Mouse (Mus musculus) thymus, postnatal 4 days (tissue): ENCODE measurements around the gene Gstm2.
"Not testable (repeated sequence)": the region's sequence is repeated elsewhere in the genome, so short reads cannot be mapped to it uniquely, and the experiment has no call there.

Experiments
- DNase-seq: peaks from one replicate; pipeline ENCODE4 v3.0.0; 2021

The Gstm2 gene

DNA sequence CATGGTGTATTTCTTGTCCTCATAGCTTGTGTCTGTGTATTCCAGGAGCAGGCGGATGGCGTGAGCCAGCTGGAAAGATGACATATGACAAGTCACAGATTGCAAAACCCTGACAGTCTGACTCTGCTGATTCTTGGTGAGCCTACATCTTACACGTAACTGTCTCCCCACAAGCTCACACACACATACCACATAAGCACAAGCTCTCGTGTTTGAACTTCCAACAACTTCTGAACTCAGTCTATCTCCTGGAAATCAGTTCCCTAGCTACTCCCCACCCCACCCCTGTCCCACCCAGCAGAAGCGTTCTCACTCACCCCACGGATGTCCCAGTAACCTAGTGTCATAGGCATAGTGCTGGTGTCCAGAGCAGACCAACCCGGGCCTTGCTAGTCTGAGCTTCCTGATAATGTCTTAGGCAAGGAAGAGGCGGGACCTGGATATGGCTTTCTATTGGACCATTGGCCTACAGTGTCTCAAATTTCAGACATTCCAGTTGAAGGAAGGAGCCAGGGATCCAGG, at the start of gene Gstm2:
Gene Gstm2 (minus strand): TSS at position 413 of the 522 bp plus-strand sequence.
- no peak for DNase-seq

DNA sequence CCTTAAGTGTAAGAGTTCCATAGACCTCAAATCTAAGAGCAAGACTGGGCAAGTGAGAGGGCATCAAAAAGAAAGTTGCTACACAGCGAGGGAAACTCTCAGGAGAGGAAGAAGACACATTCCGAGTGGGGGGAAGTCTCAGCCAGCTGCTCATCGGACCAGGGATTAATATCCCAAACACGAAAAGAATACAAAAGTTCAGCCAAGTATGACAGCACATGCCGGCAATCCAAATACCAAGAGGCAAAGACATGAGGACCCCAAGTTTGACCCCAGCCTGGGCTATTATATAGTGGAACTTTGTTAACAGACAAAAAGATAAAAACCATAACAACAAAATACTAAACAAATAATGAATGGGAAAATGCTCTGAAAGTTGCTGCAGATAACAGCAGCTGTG, 46.9 kb upstream of the Gstm2 start:
- DNase-seq, result no peak

DNA sequence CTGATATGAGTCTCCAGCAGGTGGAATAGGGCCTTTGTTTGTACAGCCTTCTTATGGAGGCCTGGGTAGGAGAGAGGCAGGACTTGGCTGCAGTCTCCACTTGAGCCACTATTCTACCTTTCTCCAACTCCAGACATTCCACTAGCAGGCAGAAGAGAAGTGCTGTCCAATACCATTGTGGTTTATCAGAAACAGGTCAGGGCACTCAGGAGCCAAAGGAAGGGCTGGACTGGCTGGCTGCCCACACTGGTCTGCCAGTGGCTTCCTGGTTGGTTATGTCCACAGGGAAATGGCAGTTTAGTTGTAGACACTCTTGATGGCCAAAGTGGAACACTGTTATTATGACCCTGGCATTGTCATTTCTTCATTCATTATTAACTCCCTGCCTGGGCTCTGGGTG, 45.9 kb upstream of the Gstm2 start:
- no peak for DNase-seq

DNA sequence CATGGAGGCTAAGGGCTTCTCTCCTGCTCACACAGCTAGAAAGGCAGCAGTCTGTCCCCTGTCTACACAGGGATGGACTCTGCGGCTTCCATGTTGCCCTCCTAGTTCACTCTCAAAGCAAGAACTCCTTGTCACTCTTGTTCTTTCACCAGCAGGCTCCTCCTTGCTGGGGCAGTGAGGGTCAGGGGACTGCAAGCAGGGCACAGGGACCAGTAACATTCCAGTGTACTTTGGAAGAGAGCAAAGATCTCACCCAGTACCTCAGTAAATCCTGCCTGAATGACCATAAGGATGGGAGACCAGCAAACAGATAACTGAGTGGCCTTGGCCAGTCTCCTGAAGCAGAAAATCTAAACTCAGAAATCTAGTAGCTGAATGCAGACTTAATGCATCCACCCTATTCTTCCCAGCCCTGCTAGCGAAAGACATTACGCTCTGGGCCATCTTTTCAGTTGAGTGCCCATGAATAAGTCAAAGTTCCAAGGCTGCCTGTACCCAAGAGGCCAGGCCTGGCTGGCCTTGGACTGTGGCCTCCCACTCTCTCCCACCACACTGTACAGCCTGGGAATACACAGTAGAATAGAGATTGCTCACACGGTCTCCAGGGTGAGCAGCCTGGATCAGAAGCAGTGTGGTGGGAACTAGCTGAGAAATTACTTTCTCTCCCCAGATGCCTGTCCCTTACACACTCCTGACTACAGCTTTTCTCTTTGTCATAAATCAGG, 42.5 kb upstream of the Gstm2 start:
- no peak for DNase-seq

DNA sequence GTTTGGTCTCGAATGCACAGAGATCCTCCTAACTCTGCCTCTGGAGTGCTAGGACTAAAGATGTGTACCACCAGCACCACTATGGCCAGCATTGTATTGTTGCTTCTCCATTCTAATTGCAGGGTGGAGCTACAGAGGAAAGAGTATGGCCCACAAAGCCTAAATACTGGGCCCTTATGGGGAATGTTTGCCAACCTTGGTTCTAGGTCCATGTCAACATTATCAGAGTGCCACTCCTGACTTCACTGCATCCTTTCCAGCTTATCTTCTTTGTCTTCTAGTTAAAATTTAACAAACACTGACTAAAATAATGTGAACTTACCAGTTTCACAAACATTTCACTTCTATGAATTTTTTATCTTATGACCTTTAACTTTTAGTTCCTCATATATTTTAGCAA, 40.3 kb upstream of the Gstm2 start:
- no peak for DNase-seq

DNA sequence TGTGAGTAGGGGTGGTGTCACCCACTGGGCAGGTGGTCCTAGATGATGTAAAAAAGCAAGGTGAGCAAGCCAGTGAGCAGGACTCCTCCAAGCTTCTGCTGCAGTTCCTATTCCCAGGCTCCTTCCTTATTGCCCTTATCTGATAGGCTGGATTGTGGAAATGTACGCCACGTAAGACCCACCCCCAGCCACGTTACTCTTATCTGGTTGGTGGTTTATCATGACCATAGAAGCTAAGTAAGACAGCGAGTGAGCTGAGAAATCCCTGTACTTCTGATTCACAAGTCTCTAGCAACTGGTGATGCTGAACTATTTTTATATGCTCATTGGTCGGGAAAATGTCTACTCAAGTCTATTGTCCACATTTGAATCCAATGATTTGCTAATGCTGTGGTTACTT, 39.8 kb upstream of the Gstm2 start:
- no peak for DNase-seq

DNA sequence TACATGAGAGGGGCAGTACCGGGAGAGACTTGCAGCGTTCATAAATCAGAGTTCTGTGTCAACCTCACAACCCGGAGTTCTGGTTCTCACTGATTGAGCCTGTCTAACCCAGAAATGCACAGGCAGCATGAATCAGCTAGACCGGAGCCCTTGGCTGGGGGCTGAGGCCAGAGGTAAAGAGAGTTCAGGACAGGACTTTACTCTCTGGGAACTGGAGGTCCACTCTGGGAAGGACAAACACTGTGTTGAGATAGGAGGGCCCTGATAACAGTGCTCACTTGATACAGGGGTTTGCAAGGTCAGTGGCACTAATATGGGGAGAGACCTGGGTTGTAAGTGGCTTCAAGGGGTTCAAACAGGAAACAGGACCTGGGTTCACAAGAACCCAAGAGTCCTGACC, 39.1 kb upstream of the Gstm2 start:
- DNase-seq, result no peak

DNA sequence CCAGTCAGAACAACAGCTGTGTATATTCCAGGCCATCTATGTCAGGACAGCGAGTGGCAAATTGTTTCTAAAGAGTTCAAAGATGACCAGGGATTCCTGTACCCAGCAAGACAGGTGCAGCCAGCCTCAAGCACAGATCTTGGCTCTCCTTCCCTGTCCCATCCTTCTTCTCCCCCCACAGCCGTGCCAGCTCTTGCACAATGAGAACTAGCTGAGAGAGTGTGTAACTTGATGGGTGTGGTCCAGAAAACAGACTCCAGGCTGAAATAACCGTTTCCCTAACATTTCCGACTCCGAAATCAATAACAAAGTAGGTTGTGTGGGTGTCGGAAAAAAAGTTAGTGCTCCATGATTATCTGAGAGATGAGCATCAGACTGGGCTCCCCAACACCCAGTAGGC, 36.4 kb upstream of the Gstm2 start:
- DNase-seq, result no peak

DNA sequence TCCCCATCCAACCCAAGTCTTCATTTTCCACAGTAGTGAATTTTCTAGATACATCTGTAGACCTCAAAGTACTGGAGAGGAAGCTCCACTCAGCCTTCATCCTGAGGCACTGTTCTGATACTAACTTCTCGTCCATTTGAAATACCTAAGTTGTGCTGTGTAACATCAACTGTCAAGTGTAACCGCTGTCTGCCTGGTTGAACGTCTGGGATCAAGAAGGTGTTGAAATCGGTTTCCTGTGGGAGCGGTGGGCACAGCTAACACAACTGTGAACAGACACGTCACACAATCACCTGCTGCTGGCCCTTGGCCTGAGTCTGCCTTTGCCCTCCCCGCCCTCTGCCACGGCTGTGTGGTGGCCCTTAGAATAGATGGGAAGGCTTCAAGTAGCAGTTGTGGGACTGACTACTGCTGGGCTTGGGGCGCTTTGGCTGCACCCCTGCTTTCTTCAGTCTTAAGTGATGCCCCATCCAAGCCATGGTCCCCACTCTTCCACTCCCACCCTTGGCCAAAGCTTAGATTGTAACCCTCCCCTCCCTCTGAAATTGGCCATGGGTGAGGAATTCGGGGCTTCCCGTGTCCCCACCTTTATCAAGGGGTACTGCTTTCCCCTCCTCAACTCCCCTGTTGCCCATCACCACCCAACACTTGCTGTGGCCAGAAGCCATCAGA, 34.2 kb upstream of the Gstm2 start:
- DNase-seq, result not testable (repeated sequence)

DNA sequence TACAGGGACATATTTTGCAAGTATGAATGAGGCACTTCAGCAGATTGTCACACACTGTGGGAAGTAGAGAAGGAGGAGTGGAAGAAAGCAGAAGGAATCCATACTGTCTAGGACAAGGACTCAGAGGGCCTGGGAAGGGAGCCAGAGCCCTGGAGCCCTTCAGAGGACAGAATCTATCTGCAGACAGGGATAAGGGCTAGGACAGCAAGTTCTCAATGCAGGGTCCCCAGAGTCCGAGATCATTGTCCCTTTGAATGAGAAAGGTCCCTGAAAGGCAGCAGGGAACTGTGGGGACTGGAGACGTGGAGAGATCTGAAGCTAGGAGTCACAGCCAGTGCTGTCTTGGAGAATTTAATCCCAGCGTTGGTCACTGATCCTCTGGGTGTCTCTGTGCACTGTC, 33.0 kb upstream of the Gstm2 start:
- not testable (repeated sequence) for DNase-seq

DNA sequence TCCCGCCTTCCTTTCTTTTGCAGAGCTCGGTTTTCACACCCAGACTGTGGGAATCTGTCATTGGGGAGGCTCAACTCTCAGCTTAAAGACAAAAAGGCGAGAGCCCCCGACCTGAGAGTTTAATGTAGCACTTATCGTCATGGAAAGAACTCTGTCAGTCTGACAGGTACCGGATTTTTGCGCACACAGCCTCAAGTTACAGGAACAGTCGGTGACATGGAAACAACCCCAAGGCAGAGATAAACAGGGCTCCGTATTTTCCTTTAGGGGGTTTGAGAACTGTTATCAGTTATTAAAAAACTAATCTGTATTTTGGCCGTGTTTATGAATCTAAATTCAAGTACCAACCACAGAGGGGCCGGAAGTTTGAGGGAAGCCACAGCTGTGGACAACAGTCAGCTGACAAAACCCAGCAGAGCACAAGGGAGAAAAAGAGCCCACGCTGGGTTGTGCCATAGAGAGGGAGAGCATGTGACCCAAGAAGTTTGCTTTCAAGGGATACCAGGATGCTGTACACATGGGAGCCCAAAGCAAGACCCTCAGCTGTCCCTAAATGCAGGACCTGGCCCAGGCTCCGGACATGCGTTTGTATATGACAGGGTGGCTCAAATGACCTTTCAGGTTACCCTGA, 32.1 kb upstream of the Gstm2 start:
- DNase-seq, result peak; percentile 23

DNA sequence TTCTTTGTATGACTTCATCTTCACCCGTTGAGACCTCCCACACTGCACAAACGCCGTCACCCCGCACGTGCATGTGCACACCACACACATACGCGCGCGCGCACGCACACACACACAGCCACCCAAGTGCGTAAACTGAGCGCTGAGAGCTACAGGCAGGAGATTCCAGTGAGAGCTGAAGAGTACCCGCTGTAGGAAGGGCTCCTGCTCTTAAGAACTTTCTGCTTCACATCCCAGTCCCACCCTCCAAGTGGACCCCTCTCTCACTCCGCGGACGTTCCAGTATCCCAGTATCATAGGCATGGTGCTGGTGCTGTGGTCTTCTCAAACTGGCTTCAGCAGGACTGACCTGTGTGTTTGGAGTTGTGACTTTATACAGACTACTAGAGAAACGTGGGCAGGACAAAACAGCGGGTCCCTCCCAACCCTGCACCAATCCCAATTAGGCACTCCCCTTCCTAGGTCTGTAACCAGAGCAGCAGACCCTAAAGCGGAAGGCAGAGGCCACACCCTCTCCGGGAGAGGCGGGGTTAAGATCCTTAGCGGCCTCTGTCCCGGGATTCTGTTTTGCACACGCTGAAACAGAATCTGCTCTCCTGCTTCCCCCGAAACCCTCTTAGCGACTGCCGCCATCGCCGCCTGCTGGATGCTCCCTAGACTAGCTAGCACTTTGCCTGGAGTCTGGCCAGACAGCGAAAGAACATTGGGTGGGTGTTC, 31.4 kb upstream of the Gstm2 start, which contains the start of gene Gstm1:
Gene Gstm1 (minus strand): TSS at position 501 of the 717 bp plus-strand sequence.
- peak; percentile 87 for DNase-seq

DNA sequence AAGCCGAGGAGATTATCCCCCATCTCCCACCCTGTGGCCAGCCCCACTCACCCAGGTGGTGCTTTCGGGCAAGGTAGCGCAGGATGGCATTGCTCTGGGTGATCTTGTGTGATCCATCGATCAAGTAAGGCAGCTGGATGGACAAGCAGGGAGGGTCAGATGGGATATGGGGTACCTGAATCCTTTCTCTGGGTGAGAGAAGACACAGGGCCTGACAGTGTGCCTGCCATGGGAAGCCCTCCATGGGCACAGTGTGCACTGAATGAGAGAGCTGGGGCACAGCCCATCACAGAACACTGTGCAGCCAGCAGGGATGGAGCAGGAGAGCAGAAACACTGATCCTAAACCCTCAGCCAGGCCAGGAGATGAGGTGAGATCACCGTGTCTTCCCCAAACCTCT, 30.2 kb upstream of the Gstm2 start:
- not testable (repeated sequence) for DNase-seq

DNA sequence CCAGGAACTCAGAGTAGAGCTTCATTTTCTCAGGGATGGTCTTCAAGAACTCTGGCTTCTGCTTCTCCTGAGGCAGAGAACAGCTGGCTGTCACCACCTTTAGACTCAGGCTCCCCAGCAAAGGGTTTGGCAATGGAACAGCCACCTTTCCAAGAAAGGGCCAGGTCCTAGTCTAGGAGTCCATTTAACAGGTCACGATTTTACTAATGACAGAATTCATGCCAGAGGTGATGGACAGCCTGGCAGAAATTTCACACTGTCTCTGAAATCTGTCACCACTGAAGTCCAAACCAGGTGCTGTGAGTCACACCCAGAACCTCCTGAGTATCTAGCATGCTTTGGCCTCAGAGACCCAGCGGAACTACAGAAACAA, 28.7 kb upstream of the Gstm2 start:
- DNase-seq, result no peak

DNA sequence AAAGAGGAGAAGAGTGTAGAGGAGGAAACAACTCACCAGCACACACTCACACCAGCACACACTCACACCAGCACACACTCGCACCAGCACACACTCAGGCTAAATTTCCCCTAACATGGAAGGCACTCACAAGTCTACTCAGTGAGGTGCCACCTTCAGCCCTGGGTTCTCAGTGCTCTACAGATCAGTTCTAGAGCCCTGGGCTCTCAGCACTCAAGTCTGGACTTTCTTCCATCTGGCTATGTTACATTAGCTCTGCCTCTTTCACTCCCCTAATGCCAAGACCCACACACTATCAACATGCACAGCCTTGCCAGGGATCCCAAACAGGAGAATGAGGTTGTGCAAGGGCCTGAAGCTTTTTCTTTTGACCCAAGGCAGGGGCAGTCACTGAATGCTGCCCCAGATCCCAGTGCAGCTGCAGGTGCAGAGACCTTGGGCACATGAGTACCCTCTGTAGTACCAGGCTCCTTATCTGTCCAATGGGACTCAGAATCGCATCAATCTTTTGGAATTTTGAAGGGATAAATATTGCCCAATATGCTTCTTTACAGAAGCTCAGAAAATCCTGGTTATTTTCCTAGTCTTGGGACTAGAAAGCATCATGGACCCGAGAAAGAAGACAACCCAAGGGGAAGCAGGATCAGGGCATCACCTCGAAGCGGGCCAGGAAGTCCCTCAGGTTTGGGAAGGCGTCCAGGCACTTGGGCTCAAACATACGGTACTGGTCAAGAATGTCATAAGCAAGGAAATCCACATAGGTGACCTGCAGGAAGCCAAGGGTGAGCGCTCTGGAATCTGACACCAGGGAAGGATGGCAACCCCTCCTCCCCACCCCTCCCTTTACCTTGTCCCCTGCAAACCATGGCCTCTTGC, 28.1 kb upstream of the Gstm2 start:
- no peak for DNase-seq

DNA sequence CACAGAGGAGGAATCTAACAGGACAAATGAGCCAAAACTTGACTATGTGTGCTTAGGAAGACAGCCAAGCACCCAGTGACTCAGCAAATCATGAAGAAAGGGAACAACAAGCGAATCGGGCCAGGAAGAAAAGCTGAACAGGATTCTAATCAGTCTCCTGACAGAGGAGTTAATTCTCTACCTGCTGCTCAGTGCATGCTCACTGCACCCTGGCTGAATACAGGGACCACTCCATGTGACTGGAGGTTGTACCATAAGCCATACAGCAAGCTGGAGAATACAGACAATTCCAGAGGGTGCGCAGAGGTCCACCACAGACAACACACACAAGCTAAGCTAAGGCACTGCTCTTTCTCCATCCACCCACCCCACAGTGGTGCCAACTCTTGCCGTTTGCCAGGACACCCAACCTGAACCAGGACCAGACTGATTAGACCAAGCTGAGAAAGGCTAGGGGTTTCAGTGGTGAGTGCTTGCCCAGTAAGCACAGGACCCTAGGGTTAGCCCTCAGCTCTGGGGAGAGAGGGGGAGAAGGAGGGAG, 27.1 kb upstream of the Gstm2 start:
- DNase-seq, result no peak

DNA sequence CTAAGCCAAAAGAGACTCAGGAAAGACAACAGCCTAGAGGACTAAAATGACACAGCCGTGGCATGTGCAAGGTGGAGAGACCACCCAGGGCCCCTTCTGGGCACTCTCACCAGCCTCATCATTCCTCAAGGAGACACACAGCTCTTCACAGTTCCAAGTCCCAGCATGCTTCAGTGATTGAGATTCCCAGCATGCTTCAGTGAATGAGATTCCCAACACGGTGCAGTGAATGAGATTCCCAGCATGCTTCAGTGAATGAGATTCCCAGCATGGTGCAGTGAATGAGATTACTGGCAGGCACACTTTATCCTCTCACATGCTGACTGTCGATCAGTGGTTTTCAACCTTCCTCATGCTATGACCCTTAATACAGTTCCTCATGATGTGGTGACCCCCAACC, 25.3 kb upstream of the Gstm2 start:
- no peak for DNase-seq

DNA sequence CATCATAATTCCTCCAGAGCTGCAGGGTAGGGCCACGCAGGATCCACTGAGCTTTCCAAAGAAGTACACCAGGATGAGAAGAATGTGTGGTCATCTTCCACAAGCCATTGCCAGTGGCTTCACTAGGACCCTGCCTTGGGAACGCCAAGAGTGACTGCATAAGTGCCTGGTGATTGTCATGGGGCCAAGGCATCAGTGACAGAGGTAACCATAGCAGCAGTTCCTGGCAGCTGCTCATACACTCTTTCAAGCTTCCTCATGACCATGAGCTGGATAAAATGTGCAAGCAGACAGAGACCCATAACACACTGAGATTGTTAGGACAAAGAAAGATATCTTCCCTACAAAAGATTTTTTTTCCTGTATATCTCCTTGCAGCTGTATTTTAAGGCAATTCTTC, 24.0 kb upstream of the Gstm2 start:
- no peak for DNase-seq

DNA sequence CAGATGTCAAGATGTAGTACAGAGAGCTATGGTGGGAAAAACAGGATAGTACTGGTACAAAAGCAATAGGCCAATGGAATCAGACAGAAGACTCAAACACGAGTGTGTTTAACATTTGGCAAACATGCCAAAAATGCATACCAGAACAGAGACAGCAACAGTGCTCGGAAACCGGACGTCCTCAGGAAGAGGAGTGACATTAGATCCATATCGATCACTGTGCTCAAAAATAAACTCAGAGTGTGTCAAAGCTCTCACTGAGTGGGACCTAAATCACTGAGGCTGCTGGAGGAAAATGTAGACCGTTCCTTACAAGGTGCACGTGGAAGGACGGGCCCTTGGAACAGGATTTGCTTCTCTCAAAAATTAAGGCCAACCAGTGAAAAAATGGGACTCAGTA, 15.8 kb upstream of the Gstm2 start:
- no peak for DNase-seq

DNA sequence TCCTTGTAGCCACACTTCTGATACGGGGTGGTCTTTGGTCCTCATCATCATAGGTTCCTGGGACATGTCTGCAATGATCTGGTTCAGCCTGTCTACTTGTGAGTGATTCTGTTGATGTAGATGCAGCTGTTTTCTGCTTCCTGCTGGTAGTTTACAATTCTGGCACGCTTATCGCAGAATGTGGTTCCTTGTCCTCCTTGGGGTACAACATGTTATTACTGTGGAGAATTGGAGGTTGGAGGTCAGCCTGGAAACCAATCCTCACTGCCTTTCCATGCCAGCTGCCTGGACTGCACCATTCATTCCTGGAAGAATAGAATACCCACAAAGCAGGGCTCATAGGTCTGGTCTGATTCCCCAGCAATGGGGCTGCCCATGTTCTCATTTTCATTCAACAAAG, 13.2 kb upstream of the Gstm2 start:
- DNase-seq, result no peak

DNA sequence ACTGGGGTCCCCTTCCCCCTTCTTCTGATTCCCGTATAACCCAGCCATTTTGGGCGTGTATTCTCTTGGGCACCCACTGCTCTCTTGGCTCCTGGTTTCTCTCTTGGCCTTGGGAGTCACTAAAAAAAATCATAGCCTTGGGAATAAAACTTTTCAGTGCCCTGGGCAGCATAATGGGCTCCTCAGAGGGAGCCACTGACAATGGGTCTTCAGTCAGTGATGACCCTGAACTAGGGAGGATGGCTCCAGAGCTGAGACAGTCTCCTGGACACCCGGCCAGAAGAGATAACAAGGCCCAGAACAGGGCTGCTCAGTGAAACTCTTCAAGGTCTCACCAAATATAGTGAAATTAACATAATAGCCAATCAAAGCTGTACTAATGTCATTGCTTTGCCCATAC, 12.3 kb upstream of the Gstm2 start:
- no peak for DNase-seq

DNA sequence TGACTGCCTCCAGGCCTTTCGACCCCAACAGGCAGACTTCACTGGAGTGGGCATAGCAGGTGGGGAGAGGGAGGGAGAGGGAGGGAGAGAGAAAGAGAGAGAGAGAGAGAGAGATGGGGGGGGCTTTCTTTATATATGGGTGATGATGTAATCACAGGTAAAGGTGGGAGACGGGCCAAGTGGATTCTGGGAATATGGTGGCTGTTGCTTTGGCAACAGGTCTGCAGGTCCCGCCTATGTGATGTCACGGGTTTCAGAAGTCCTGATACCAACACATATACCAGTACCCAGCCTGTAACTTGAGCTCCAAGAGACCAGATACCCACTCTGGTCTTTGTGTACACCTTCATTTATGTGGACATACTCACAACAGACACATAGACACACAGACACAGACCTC, 10.3 kb upstream of the Gstm2 start:
- DNase-seq, result no peak
